Mouse (Mus musculus) limb, embryonic 12.5 days (tissue): ENCODE measurements at regions not wholly inside any gene's neighbourhood (a gene's known extent, or its start where the extent isn't known, plus 50 kb on each side); places are given as distances from the start of the nearest gene placed in this dataset.

Source experiments
- ATAC-seq: fragments of 200-750 bp; cut with Nextera tagmentation; 2 replicates; pipeline ENCODE4 v1.8.0; 2017; ENCODE audit warnings: low read depth, moderate TSS enrichment; ENCODE audit not compliant: insufficient number of reproducible peaks, insufficient read depth, low FRiP score, low TSS enrichment
- H3K27ac ChIP-seq: fragments of 300-500 bp; sonication (generic); 2 replicates; pipeline ENCODE4 v1.5.1; 2016; ENCODE audit warnings: mild to moderate bottlenecking, moderate library complexity
- H3K27me3 ChIP-seq: fragments of 300-500 bp; sonication (generic); 2 replicates; pipeline ENCODE4 v1.6.1; 2016; ENCODE audit warnings: mild to moderate bottlenecking, moderate library complexity
- H3K36me3 ChIP-seq: fragments of 300-500 bp; sonication (generic); 2 replicates; pipeline ENCODE4 v1.6.1; 2016; ENCODE audit warnings: mild to moderate bottlenecking, moderate library complexity
- H3K4me1 ChIP-seq: fragments of 300-500 bp; sonication (generic); replicated peaks from 2 replicates; pipeline ENCODE4 v1.6.1; 2016
- H3K4me2 ChIP-seq: fragments of 300-500 bp; sonication (generic); 2 replicates; pipeline ENCODE4 v1.6.1; 2016; ENCODE audit warnings: mild to moderate bottlenecking, moderate library complexity
- H3K4me3 ChIP-seq: fragments of 300-500 bp; sonication (generic); replicated peaks from 2 replicates; pipeline ENCODE4 v1.5.1; 2016; ENCODE audit warnings: mild to moderate bottlenecking
- H3K9ac ChIP-seq: fragments of 300-500 bp; sonication (generic); replicated peaks from 2 replicates; pipeline ENCODE4 v1.6.1; 2016; ENCODE audit warnings: mild to moderate bottlenecking, moderate library complexity
- H3K9me3 ChIP-seq: fragments of 300-500 bp; sonication (generic); 2 replicates; pipeline ENCODE4 v1.6.1; 2016; ENCODE audit warnings: mild to moderate bottlenecking, moderate library complexity
- WGBS: fragments of 180-500 bp; shearing (Covaris S2); methylation state at CpG from one replicate; pipeline ENCODE4 v1.1.7; 2016; 5-methylcytosine and 5-hydroxymethylcytosine counted together

DNA sequence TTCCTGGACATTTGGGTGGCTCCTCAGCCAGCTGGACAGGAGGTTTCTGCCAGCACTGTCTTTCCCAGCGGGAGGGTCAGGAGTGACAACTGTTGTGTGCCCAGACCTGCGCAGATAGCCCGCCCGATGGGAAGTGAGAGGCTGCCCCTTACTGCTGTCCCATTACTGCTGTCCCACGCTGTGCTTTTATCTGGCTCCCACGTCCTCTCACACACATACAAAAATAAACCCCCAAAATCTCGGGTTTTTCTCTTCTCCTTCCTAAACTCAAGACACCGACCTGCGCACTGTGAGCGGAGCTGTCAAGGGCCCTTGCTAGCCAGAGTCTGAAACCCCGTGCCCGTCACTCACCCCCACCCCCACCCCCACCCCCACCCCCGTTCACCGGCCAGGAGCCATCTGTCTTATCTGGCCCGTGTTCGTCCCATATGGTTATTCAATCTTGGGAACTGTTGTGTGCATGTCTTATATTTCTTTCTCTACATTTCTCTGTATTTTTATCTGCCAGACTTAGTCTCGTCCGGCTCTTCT, 109.6 kb downstream of the Ddx11 start:
- no peak overlapping the region for H3K27ac ChIP-seq
- no peak overlapping the region for H3K4me3 ChIP-seq
- no peak for ATAC-seq
- H3K4me1 ChIP-seq = peaks cover 11% of the 10 kb centered on the region
- H3K27me3 ChIP-seq = peaks cover 4% of the 10 kb centered on the region; the same call in 1 of the 2 replicates
- WGBS = 68% methylated on average over 18 of the region's 18 CpGs
- no peak overlapping the region for H3K9ac ChIP-seq
- H3K4me2 ChIP-seq = 0 out of 2 replicates have a peak overlapping the region, but pooled peaks have one; percentile 4
- H3K9me3 ChIP-seq = no peaks in the 10 kb centered on the region
- no peaks in the 10 kb centered on the region for H3K36me3 ChIP-seq

DNA sequence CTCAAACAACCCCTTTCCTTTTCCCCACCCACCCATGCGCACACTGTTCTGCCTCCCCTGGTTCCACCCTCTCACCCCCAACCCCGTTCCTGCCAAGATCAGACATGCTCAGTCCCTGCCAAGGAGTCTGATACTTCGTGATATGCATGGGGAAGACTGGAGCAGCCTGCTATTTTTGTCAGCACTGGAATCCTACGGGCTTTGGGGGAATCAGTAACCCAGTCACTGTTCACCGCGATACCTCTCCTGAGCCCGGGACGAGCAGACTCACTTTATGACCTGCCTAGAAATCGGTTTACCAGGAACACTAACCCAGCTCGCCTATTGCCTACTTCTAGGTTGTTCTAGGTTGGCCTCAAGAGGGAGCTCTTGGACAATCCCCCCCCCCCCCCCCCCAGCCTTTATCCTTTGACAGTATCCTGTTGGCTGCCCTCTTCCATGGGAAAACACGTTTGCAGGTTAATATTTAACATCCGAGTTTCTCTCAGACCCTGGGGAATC, 110.2 kb downstream of the Ddx11 start:
- Histone ChIP-seq H3K4me3 (no peak overlapping the region), H3K27me3 (peaks cover 4% of the 10 kb centered on the region; the same call in 1 of the 2 replicates), H3K27ac (no peak overlapping the region), H3K36me3 (no peaks in the 10 kb centered on the region), H3K4me1 (peaks cover 11% of the 10 kb centered on the region), H3K9ac (no peak overlapping the region), H3K4me2 (0 out of 2 replicates have a peak overlapping the region, but pooled peaks have one; percentile 4), H3K9me3 (no peaks in the 10 kb centered on the region)
- 45% methylated on average over 12 of the region's 12 CpGs for WGBS
- ATAC-seq = no peak

- 76% methylated on average over 19 of the region's 19 CpGs for WGBS
- no peak overlapping the region for H3K27ac ChIP-seq
Measured at GRCm38 (mm10) chr17:66234432-66234831, 111.1 kb downstream of the Ddx11 start.

DNA sequence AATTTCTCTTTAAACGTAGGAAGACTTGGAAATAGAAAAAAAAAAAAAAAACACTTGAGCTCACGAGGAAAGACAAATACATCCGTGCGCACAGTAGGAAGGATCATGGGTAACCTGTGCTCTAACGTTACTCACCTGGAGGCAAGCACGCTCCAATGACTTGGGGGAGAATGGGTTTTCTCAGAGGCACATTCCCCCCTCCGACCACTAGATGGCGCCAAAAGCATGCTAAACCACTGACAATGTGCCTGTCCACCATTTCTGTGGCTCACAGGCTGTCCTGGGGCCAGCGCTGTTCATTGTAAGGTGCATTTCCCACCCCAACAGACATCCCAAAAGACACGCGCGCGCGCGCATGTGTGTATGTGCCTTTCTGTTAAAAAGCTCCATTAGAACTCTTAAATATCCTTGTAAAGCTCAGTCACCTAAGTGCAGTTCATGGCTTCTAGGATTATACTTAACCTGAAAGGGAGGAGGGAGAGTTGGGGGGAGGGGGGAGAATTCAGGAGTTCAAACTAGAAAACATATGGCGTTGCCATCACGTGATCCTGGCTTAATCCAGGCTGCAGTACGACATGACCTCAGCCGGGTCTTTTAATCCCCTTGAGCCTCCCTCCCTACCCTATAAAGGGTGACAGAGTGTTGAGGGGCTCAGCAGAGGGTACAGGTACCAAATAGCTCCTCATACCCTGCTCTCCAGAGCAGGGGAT, 111.9 kb downstream of the Ddx11 start:
- no peaks in the 10 kb centered on the region for H3K9me3 ChIP-seq
- ATAC-seq = peak; percentile 77
- H3K27ac ChIP-seq = peak overlapping the region; percentile 35; the same call in 1 of the 2 replicates
- peaks cover 4% of the 10 kb centered on the region; the same call in 1 of the 2 replicates for H3K27me3 ChIP-seq
- H3K4me1 ChIP-seq = peaks cover 11% of the 10 kb centered on the region
- H3K4me2 ChIP-seq = peak overlapping the region; percentile 49
- H3K36me3 ChIP-seq = no peaks in the 10 kb centered on the region
- no peak overlapping the region for H3K9ac ChIP-seq
- WGBS = 4% methylated on average over 19 of the region's 19 CpGs
- 0 out of 2 replicates have a peak overlapping the region, but pooled peaks have one; percentile 10 for H3K4me3 ChIP-seq

More at GRCm38 (mm10) chr17:66234432-66234831, 111.1 kb downstream of the Ddx11 start:
- ATAC-seq = no peak
- Histone ChIP-seq H3K9me3 (no peaks in the 10 kb centered on the region), H3K4me1 (peaks cover 11% of the 10 kb centered on the region), H3K9ac (no peak overlapping the region), H3K4me2 (no peak overlapping the region), H3K27me3 (peaks cover 4% of the 10 kb centered on the region; the same call in 1 of the 2 replicates), H3K4me3 (no peak overlapping the region), H3K36me3 (no peaks in the 10 kb centered on the region)

- H3K27ac ChIP-seq = peak overlapping the region; percentile 35; the same call in 1 of the 2 replicates
- ATAC-seq = no peak
- H3K4me1 ChIP-seq = peaks cover 11% of the 10 kb centered on the region
- peak overlapping the region; percentile 49 for H3K4me2 ChIP-seq
- no peak overlapping the region for H3K4me3 ChIP-seq
- H3K9me3 ChIP-seq = no peaks in the 10 kb centered on the region
- no peaks in the 10 kb centered on the region for H3K36me3 ChIP-seq
- H3K27me3 ChIP-seq = peaks cover 4% of the 10 kb centered on the region; the same call in 1 of the 2 replicates
- 77% methylated on average over 15 of the region's 15 CpGs for WGBS
- no peak overlapping the region for H3K9ac ChIP-seq
Measured at GRCm38 (mm10) chr17:66235806-66236335, 112.6 kb downstream of the Ddx11 start.

GRCm38 (mm10) chr17:66241868-66242622, 118.7 kb downstream of the Ddx11 start:
- no peak overlapping the region for H3K9ac ChIP-seq
- WGBS = 15% methylated on average over 9 of the region's 9 CpGs
- H3K4me1 ChIP-seq = peaks cover 14% of the 10 kb centered on the region
- no peak for ATAC-seq
- no peak overlapping the region for H3K4me3 ChIP-seq
- peak overlapping the region; percentile 56; the same call in 1 of the 2 replicates for H3K27ac ChIP-seq
- no peaks in the 10 kb centered on the region for H3K36me3 ChIP-seq
- peak overlapping the region; percentile 32 for H3K4me2 ChIP-seq
- H3K27me3 ChIP-seq = no peaks in the 10 kb centered on the region
- no peaks in the 10 kb centered on the region for H3K9me3 ChIP-seq

DNA sequence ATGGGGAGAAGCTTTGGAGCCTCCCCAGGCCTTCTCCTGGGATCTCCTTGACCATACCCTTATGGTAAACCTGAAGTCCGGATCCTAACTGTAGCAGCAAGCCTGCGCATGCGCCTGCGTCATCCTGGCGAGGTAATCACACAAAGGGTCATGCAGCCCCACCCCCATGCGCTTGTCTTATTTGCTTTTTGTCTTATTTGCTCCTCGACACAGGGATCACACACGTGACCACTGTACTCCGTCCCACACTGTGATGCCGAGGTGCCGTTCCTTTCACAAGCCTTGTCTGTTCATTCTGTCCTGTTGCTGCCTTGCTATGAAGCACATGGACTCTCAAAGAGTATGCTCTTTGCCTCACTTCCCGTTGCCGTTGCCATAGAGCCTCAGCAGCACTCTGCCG, 120.9 kb downstream of the Ddx11 start:
- Histone ChIP-seq H3K9ac (no peak overlapping the region), H3K27ac (no peak overlapping the region), H3K4me2 (no peak overlapping the region), H3K27me3 (no peaks in the 10 kb centered on the region), H3K9me3 (no peaks in the 10 kb centered on the region), H3K4me3 (no peak overlapping the region), H3K4me1 (peaks cover 17% of the 10 kb centered on the region), H3K36me3 (no peaks in the 10 kb centered on the region)
- no peak for ATAC-seq
- 93% methylated on average over 14 of the region's 14 CpGs for WGBS

GRCm38 (mm10) chr17:66246031-66246534, 122.8 kb downstream of the Ddx11 start:
- Histone ChIP-seq H3K27ac (no peak overlapping the region), H3K4me1 (peaks cover 17% of the 10 kb centered on the region), H3K9ac (no peak overlapping the region), H3K27me3 (no peaks in the 10 kb centered on the region), H3K9me3 (no peaks in the 10 kb centered on the region), H3K4me3 (no peak overlapping the region), H3K4me2 (no peak overlapping the region), H3K36me3 (no peaks in the 10 kb centered on the region)
- ATAC-seq = no peak
- 84% methylated on average over 14 of the region's 14 CpGs for WGBS

DNA sequence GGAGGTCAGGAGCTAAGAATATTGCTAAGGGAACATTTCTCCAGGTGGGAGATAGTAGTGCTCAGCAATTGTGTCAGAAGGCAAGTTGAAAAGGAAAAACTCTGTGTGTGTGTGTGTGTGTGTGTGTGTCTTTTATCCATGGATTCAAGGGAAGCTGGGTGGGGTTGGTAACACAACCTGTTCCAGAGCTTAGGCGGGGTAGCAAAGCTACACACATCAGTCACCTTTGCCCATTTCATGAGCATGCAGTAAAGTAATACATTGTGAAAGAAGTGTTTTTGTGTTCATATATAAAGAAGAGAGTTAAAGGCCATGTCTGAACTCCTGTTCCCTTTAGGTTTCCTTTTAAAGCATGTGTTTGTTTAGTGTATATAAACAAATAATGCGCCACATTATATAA, 128.2 kb downstream of the Ddx11 start:
- no peak overlapping the region for H3K4me3 ChIP-seq
- no peak overlapping the region for H3K27ac ChIP-seq
- H3K4me2 ChIP-seq = no peak overlapping the region
- 0 out of 2 replicates have a peak, but pooled peaks cover 3% of the 10 kb centered on the region for H3K4me1 ChIP-seq
- H3K9me3 ChIP-seq = no peaks in the 10 kb centered on the region
- ATAC-seq = no peak
- no peaks in the 10 kb centered on the region for H3K27me3 ChIP-seq
- H3K36me3 ChIP-seq = no peaks in the 10 kb centered on the region
- no peak overlapping the region for H3K9ac ChIP-seq
- 96% methylated on average over 2 of the region's 2 CpGs for WGBS

DNA sequence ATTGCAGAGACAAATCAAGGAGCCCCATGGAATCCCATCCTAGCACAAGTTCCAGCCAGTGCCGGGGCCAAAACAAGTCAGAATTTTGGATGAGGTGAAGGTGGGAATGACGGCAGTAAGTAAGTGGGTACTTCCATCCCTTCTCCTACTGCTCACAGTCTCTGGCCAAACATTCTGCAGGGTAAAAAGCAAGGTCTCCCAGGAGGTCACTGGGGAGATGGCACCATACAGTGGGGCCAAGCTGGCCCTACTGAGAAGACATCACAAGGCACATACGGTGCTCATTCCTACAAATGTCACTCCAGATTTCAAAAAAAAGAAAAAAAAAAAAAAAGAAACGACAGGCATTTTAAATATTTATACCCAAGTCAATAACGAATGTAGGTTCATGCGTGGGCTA, 129.6 kb downstream of the Ddx11 start:
- Histone ChIP-seq H3K4me3 (no peak overlapping the region), H3K4me1 (0 out of 2 replicates have a peak, but pooled peaks cover 3% of the 10 kb centered on the region), H3K27ac (no peak overlapping the region), H3K27me3 (no peaks in the 10 kb centered on the region), H3K9ac (no peak overlapping the region), H3K4me2 (no peak overlapping the region), H3K36me3 (no peaks in the 10 kb centered on the region), H3K9me3 (no peaks in the 10 kb centered on the region)
- WGBS = 94% methylated on average over 6 of the region's 6 CpGs
- no peak for ATAC-seq
